Mouse (Mus musculus) liver, adult (tissue): Measurements from ENCODE around the gene Qpctl.

ENCODE experiments used
- GATA4 ChIP-seq: IDR thresholded peaks from 2 replicates; pipeline ENCODE4 v1.6.1; 2014; ENCODE audit warnings: mild to moderate bottlenecking, low read length; ENCODE audit not compliant: insufficient replicate concordance

Qpctl gene

GRCm38 (mm10) chr7:19171831-19172230, 22.7 kb upstream of the Qpctl start:
- no peak for TF ChIP-seq GATA4

GRCm38 (mm10) chr7:19170142-19170541, 21.1 kb upstream of the Qpctl start:
- TF ChIP-seq GATA4 = no peak

GRCm38 (mm10) chr7:19169506-19169905, 20.4 kb upstream of the Qpctl start:
- TF ChIP-seq GATA4 = no peak

GRCm38 (mm10) chr7:19166990-19167389, 17.9 kb upstream of the Qpctl start:
- no peak for TF ChIP-seq GATA4

- no peak for TF ChIP-seq GATA4
Measured at GRCm38 (mm10) chr7:19165656-19166423, 16.7 kb upstream of the Qpctl start, which contains the start of gene Gipr. Gene Gipr (minus strand): TSS chr7:19166127.

- no peak for TF ChIP-seq GATA4
Measured at GRCm38 (mm10) chr7:19164978-19165377, 15.9 kb upstream of the Qpctl start.

- no peak for TF ChIP-seq GATA4
Measured at GRCm38 (mm10) chr7:19164189-19164588, 15.1 kb upstream of the Qpctl start.

GRCm38 (mm10) chr7:19163752-19164151, 14.7 kb upstream of the Qpctl start:
- no peak for TF ChIP-seq GATA4

GRCm38 (mm10) chr7:19162928-19163327, 13.8 kb upstream of the Qpctl start:
- no peak for TF ChIP-seq GATA4

GRCm38 (mm10) chr7:19160115-19160514, 11.0 kb upstream of the Qpctl start:
- no peak for TF ChIP-seq GATA4

GRCm38 (mm10) chr7:19159411-19159810, 10.3 kb upstream of the Qpctl start:
- TF ChIP-seq GATA4 = no peak

- no peak for TF ChIP-seq GATA4
Measured at GRCm38 (mm10) chr7:19158601-19159000, 9.5 kb upstream of the Qpctl start.

- TF ChIP-seq GATA4 = no peak
Measured at GRCm38 (mm10) chr7:19157160-19157800, 8.2 kb upstream of the Qpctl start.

GRCm38 (mm10) chr7:19155825-19156475, 6.9 kb upstream of the Qpctl start:
- no peak for TF ChIP-seq GATA4

GRCm38 (mm10) chr7:19154796-19155195, 5.7 kb upstream of the Qpctl start:
- no peak for TF ChIP-seq GATA4

GRCm38 (mm10) chr7:19149626-19150025, 535 bp upstream of the Qpctl start, which contains the start of gene Snrpd2:
Gene Snrpd2 (plus strand): TSS chr7:19149722.
- no peak for TF ChIP-seq GATA4
